Mouse (Mus musculus): ENCODE measurements around the gene Ten1. TPM values are rescaled to one million over a fixed set of nuclear protein-coding genes. Genes with fewer than 3 reads are reported as not detected.

Gene Ten1
- total and polyA plus RNA-seq, 3 experiments, result 70.4 to 76.5 (median 74.4) TPM

- dilution Hi-C loops (cut with MboI; ENCODE audit: extremely low pct_ligation_motif_present, extremely low pct_unique_long_range_greater_than_20kb, low sequenced_read_pairs), result no loop called here
- DNase-seq (ENCODE audit: extremely low read depth), result no peak
Measured at GRCm38 (mm10) chr11:116247502-116248222, 49.0 kb downstream of the Ten1 start.

GRCm38 (mm10) chr11:116250898-116251297 is 52.2 kb downstream of the Ten1 start:
- Histone ChIP-seq H3K9me3 (replicated peaks; ENCODE audit: low read length) (no peaks in the 10 kb centered on the region), H3K36me3 (replicated peaks in 1 of 2; ENCODE audit: control insufficient read depth in 1 of 2, insufficient read depth in 1 of 2, low read length in 1 of 2) (peaks cover 87 to 97% of the 10 kb centered on the region in 2 experiments), H3K79me2 (replicated peaks; ENCODE audit: control insufficient read depth, extremely low read depth, insufficient read depth, poor library complexity, severe bottlenecking) (peaks cover 7% of the 10 kb centered on the region; the same call in 1 of the 2 replicates), H3K9ac (ENCODE audit: insufficient read depth, low read depth) (no peak overlapping the region), H3K4me3 (replicated peaks in 1 of 3; ENCODE audit: low read depth in 2 of 3, low read length in 2 of 3, poor library complexity in 1 of 3) (no peak overlapping the region), H3K27ac (ENCODE audit: insufficient read depth, low read depth) (no peak overlapping the region), H3K4me2 (ENCODE audit: insufficient read depth, low read depth, poor library complexity, severe bottlenecking) (no peak overlapping the region), H3K27me3 (replicated peaks) (no peaks in the 10 kb centered on the region), H3K4me1 (ENCODE audit: control insufficient read depth in 1 of 2, insufficient read depth in 2 of 2) (peaks cover 11 to 27% of the 10 kb centered on the region in 2 experiments)
- in situ Hi-C loops (cut with MboI; ENCODE audit: low pct_ligation_motif_present, low pct_unique_long_range_greater_than_20kb, low sequenced_read_pairs) (no loop called here), dilution Hi-C loops (cut with MboI; ENCODE audit: extremely low pct_ligation_motif_present, extremely low pct_unique_long_range_greater_than_20kb, low sequenced_read_pairs) (no loop called here)
- no peak for TF ChIP-seq HCFC1 (IDR thresholded peaks at IDR 0.05; ENCODE audit: low read depth, low read length)
- TF ChIP-seq GABPA (IDR thresholded peaks at IDR 0.05; ENCODE audit: insufficient replicate concordance, low read depth, low read length), result no peak
- TF ChIP-seq NELFE (IDR thresholded peaks at IDR 0.05; ENCODE audit: low read depth, low read length), result no peak
- no peak for TF ChIP-seq CHD2 (IDR thresholded peaks at IDR 0.05; ENCODE audit: low read length)
- no peak for TF ChIP-seq MXI1 (IDR thresholded peaks at IDR 0.05; ENCODE audit: low read depth, low read length)
- no peak for DNase-seq (ENCODE audit: extremely low read depth)

More at GRCm38 (mm10) chr11:116247502-116248222, 49.0 kb downstream of the Ten1 start:
- H3K27me3 ChIP-seq (replicated peaks), result no peaks in the 10 kb centered on the region
- no peak overlapping the region for H3K4me2 ChIP-seq (ENCODE audit: insufficient read depth, low read depth, poor library complexity, severe bottlenecking)
- peaks cover 0 to 3% of the 10 kb centered on the region in 2 experiments; a peak in 1 of 4 replicates for H3K4me1 ChIP-seq (ENCODE audit: control insufficient read depth in 1 of 2, insufficient read depth in 2 of 2)
- TF ChIP-seq ZC3H11A (IDR thresholded peaks at IDR 0.05; ENCODE audit: low read depth, low read length) (no peak), POLR2A (IDR thresholded peaks at IDR 0.05; ENCODE audit: low read depth, low read length) (0 out of 2 replicates have a peak, but pooled peaks have one; percentile 14)
- no peak overlapping the region for H3K9ac ChIP-seq (ENCODE audit: insufficient read depth, low read depth)
- H3K4me3 ChIP-seq (replicated peaks in 1 of 3; ENCODE audit: low read depth in 2 of 3, low read length in 2 of 3, poor library complexity in 1 of 3), result no peak overlapping the region
- peaks cover 87 to 99% of the 10 kb centered on the region in 2 experiments for H3K36me3 ChIP-seq (replicated peaks in 1 of 2; ENCODE audit: control insufficient read depth in 1 of 2, insufficient read depth in 1 of 2, low read length in 1 of 2)
- no peaks in the 10 kb centered on the region for H3K79me2 ChIP-seq (replicated peaks; ENCODE audit: control insufficient read depth, extremely low read depth, insufficient read depth, poor library complexity, severe bottlenecking)
- in situ Hi-C loops (cut with MboI; ENCODE audit: low pct_ligation_motif_present, low pct_unique_long_range_greater_than_20kb, low sequenced_read_pairs), result no loop called here
- H3K9me3 ChIP-seq (replicated peaks; ENCODE audit: low read length), result no peaks in the 10 kb centered on the region
- H3K27ac ChIP-seq (ENCODE audit: insufficient read depth, low read depth), result no peak overlapping the region

- H3K4me2 ChIP-seq (ENCODE audit: insufficient read depth, low read depth, poor library complexity, severe bottlenecking), result no peak overlapping the region
- H3K4me3 ChIP-seq (replicated peaks in 1 of 3; ENCODE audit: low read depth in 2 of 3, low read length in 2 of 3, poor library complexity in 1 of 3), result no peak overlapping the region
- no peak overlapping the region for H3K27ac ChIP-seq (ENCODE audit: insufficient read depth, low read depth)
- dilution Hi-C loops (cut with MboI; ENCODE audit: extremely low pct_ligation_motif_present, extremely low pct_unique_long_range_greater_than_20kb, low sequenced_read_pairs) (no loop called here), in situ Hi-C loops (cut with MboI; ENCODE audit: low pct_ligation_motif_present, low pct_unique_long_range_greater_than_20kb, low sequenced_read_pairs) (no loop called here)
- no peak for DNase-seq (ENCODE audit: extremely low read depth)
- H3K9ac ChIP-seq (ENCODE audit: insufficient read depth, low read depth), result no peak overlapping the region
- no peak for TF ChIP-seq MYC (IDR thresholded peaks at IDR 0.05; ENCODE audit: low read depth, low read length)
- no peak for TF ChIP-seq MEF2A (IDR thresholded peaks at IDR 0.05; ENCODE audit: borderline replicate concordance, low read depth, low read length)
- TF ChIP-seq IRF4 (IDR thresholded peaks at IDR 0.05; ENCODE audit: low read depth, low read length), result no peak
- TF ChIP-seq NELFE (IDR thresholded peaks at IDR 0.05; ENCODE audit: low read depth, low read length), result no peak
- no peak for TF ChIP-seq KAT2A (IDR thresholded peaks at IDR 0.05; ENCODE audit: insufficient replicate concordance, low read length)
- no peak for TF ChIP-seq ZMIZ1 (IDR thresholded peaks at IDR 0.05; ENCODE audit: low read depth, low read length)
- H3K79me2 ChIP-seq (replicated peaks; ENCODE audit: control insufficient read depth, extremely low read depth, insufficient read depth, poor library complexity, severe bottlenecking), result peaks cover 20% of the 10 kb centered on the region
- peaks cover 81 to 96% of the 10 kb centered on the region in 2 experiments for H3K36me3 ChIP-seq (replicated peaks in 1 of 2; ENCODE audit: control insufficient read depth in 1 of 2, insufficient read depth in 1 of 2, low read length in 1 of 2)
- H3K9me3 ChIP-seq (replicated peaks; ENCODE audit: low read length), result no peaks in the 10 kb centered on the region
- H3K4me1 ChIP-seq (ENCODE audit: control insufficient read depth in 1 of 2, insufficient read depth in 2 of 2), result peaks cover 14 to 33% of the 10 kb centered on the region in 2 experiments
- no peaks in the 10 kb centered on the region for H3K27me3 ChIP-seq (replicated peaks)
Measured at GRCm38 (mm10) chr11:116253076-116253600, 54.5 kb downstream of the Ten1 start.
